In genomic region chr3:138905678-138906077, GRCm38 (mm10) we compare ENCODE assay signal across 9 mouse cellular contexts.
DNase-seq lines count a peak whose midpoint lies in the region; ATAC-seq and TF ChIP-seq lines count a peak whose summit lies in the region.
"Had no signal": no experiment of that assay in that cellular context is flagged by ENCODE, and none has a peak within 500 bp of the region (broad histone marks: within the 10 kb centered on the region; RNA-seq: fewer than 3 reads in every experiment).

No protein-coding gene starts in this region.

- H3K79me2 ChIP-seq in heart, adult 2 months (replicated peaks; ENCODE audit: control insufficient read depth, insufficient read depth, low read length), result no peaks in the 10 kb centered on the region

- WGBS in heart, adult 2 months, result 39% methylated on average over 7 of the region's 7 CpGs
- 60% methylated on average over 7 of the region's 7 CpGs for WGBS in intestine, embryonic 16.5 days
- 35% methylated on average over 7 of the region's 7 CpGs for WGBS in midbrain, embryonic 15.5 days
- 85% methylated on average over 7 of the region's 7 CpGs for WGBS in liver, embryonic 11.5 days

- peak overlapping the region; percentile 38 for H3K27ac ChIP-seq in heart, adult 2 months
- no peak overlapping the region for H3K27ac ChIP-seq in intestine, embryonic 16.5 days (ENCODE audit: low read length)
- no peak overlapping the region for H3K27ac ChIP-seq in midbrain, embryonic 15.5 days
- H3K27ac ChIP-seq in liver, embryonic 11.5 days (ENCODE audit: low read depth, low read length), result no peak overlapping the region
- H3K27ac ChIP-seq: stomach, embryonic 15.5 days had no signal

- no peak overlapping the region for H3K4me3 ChIP-seq in heart, adult 2 months
- no peak overlapping the region for H3K4me3 ChIP-seq in intestine, embryonic 16.5 days (ENCODE audit: low read length)
- H3K4me3 ChIP-seq in midbrain, embryonic 15.5 days, result no peak overlapping the region
- no peak overlapping the region for H3K4me3 ChIP-seq in liver, embryonic 11.5 days (ENCODE audit: low read depth, low read length)
- H3K4me3 ChIP-seq: stomach, embryonic 15.5 days had no signal

- no peak for TF ChIP-seq POLR2A in heart, adult 2 months (IDR thresholded peaks at IDR 0.05; ENCODE audit: insufficient read depth, low read depth, low read length)

- no peak overlapping the region for H3K9ac ChIP-seq in heart, adult 2 months (ENCODE audit: low read depth, low read length)
- H3K9ac ChIP-seq in intestine, embryonic 16.5 days (ENCODE audit: low read depth, low read length), result no peak overlapping the region
- H3K9ac ChIP-seq in midbrain, embryonic 15.5 days, result no peak overlapping the region
- H3K9ac ChIP-seq in liver, embryonic 11.5 days (ENCODE audit: low read depth, low read length), result no peak overlapping the region
- H3K9ac ChIP-seq: stomach, embryonic 15.5 days had no signal

- no peaks in the 10 kb centered on the region for H3K36me3 ChIP-seq in heart, adult 2 months (ENCODE audit: control insufficient read depth, insufficient read depth, low read length)
- H3K36me3 ChIP-seq in intestine, embryonic 16.5 days (ENCODE audit: control insufficient read depth, insufficient read depth, low read length), result no peaks in the 10 kb centered on the region
- no peaks in the 10 kb centered on the region; the same call in 1 of the 2 replicates for H3K36me3 ChIP-seq in midbrain, embryonic 15.5 days (replicated peaks)
- peaks cover 2% of the 10 kb centered on the region; the same call in 1 of the 2 replicates for H3K36me3 ChIP-seq in liver, embryonic 11.5 days (ENCODE audit: control insufficient read depth, insufficient read depth, low read length)
- H3K36me3 ChIP-seq: stomach, embryonic 15.5 days had no signal

- no peak for TF ChIP-seq EP300 in heart, adult 2 months (IDR thresholded peaks at IDR 0.05; ENCODE audit: insufficient read depth, low read depth, low read length)

- peak; percentile 28 to 34 for DNase-seq in cerebellum, postnatal 14 days
- no peak for DNase-seq in cerebellum, adult 11 months
- DNase-seq in NIH3T3 (ENCODE audit: low read depth), result peak; percentile 77
- DNase-seq in heart, adult 2 months, result peak; percentile 48 to 59
- no peak for DNase-seq in liver, embryonic 11.5 days (ENCODE audit: low spot score)

- no peak for TF ChIP-seq CTCF in heart, adult 2 months (IDR thresholded peaks at IDR 0.05)

- peaks cover 3% of the 10 kb centered on the region; the same call in 1 of the 2 replicates for H3K4me1 ChIP-seq in heart, adult 2 months (ENCODE audit: control insufficient read depth, insufficient read depth, low read length)
- H3K4me1 ChIP-seq in intestine, embryonic 16.5 days (ENCODE audit: control insufficient read depth, insufficient read depth, low read length), result no peaks in the 10 kb centered on the region
- no peaks in the 10 kb centered on the region for H3K4me1 ChIP-seq in midbrain, embryonic 15.5 days
- no peaks in the 10 kb centered on the region for H3K4me1 ChIP-seq in liver, embryonic 11.5 days (replicated peaks; ENCODE audit: control insufficient read depth, insufficient read depth, low read length)

- H3K4me2 ChIP-seq in intestine, embryonic 16.5 days (ENCODE audit: low read depth, low read length), result no peak overlapping the region
- no peak overlapping the region for H3K4me2 ChIP-seq in midbrain, embryonic 15.5 days
- H3K4me2 ChIP-seq in liver, embryonic 11.5 days, result no peak overlapping the region
- H3K4me2 ChIP-seq: stomach, embryonic 15.5 days had no signal

- no peaks in the 10 kb centered on the region for H3K27me3 ChIP-seq in heart, adult 2 months (ENCODE audit: control insufficient read depth, insufficient read depth, low read length)
- no peaks in the 10 kb centered on the region for H3K27me3 ChIP-seq in intestine, embryonic 16.5 days (replicated peaks; ENCODE audit: control insufficient read depth, insufficient read depth, low read length)
- no peaks in the 10 kb centered on the region for H3K27me3 ChIP-seq in midbrain, embryonic 15.5 days (replicated peaks)
- H3K27me3 ChIP-seq in liver, embryonic 11.5 days (replicated peaks; ENCODE audit: control insufficient read depth, insufficient read depth, low read length), result no peaks in the 10 kb centered on the region
- H3K27me3 ChIP-seq: stomach, embryonic 15.5 days had no signal

- no peaks in the 10 kb centered on the region for H3K9me3 ChIP-seq in intestine, embryonic 16.5 days (ENCODE audit: control insufficient read depth, low read length)
- H3K9me3 ChIP-seq in midbrain, embryonic 15.5 days, result no peaks in the 10 kb centered on the region
- H3K9me3 ChIP-seq in liver, embryonic 11.5 days (ENCODE audit: control insufficient read depth, low read length), result no peaks in the 10 kb centered on the region
- H3K9me3 ChIP-seq: stomach, embryonic 15.5 days had no signal

- ATAC-seq in intestine, embryonic 16.5 days, result 0 out of 2 replicates have a peak, but pooled peaks have one; percentile 21
- peak; percentile 16; the same call in 1 of the 2 replicates for ATAC-seq in midbrain, embryonic 15.5 days (replicated peaks)
- no peak for ATAC-seq in activated CD4-positive, CD25-positive, alpha-beta regulatory T cell, adult 4 months
- ATAC-seq in liver, embryonic 11.5 days (replicated peaks; ENCODE audit: low FRiP score), result no peak

- intact Hi-C loops in heart, adult 2 months (cut with DNase I), result loop anchor here (5.0 to 10.0 kb wide), 4 partner anchors 163 to 711 kb away; partner anchors contain the start of genes 4930579F01Rik and Tspan5

Comparison
In these comparisons a context has a peak if more than half of its experiments do, and no peak if none do; other contexts are left out.
1. DNase-seq: peak in cerebellum, postnatal 14 days (2 of 2), NIH3T3 (single experiment) and heart, adult 2 months (2 of 2); none in cerebellum, adult 11 months (single experiment) and liver, embryonic 11.5 days (single experiment).
2. ATAC-seq: peak in intestine, embryonic 16.5 days (single experiment) and midbrain, embryonic 15.5 days (single experiment); none in activated CD4-positive, CD25-positive, alpha-beta regulatory T cell, adult 4 months (single experiment) and liver, embryonic 11.5 days (single experiment).